Mouse (Mus musculus) bone marrow macrophage, adult 2 months (primary cell): ENCODE results near the gene Aff2.

Experiments used
- CTCF ChIP-seq: IDR thresholded peaks from 2 replicates; pipeline ENCODE4 v1.5.1; 2012; ENCODE audit warnings: low read depth, mild to moderate bottlenecking, low read length, moderate library complexity
- POLR2A ChIP-seq: IDR thresholded peaks from 2 replicates; pipeline ENCODE4 v1.6.1; 2012; ENCODE audit warnings: mild to moderate bottlenecking, low read depth, low read length, borderline replicate concordance

DNA sequence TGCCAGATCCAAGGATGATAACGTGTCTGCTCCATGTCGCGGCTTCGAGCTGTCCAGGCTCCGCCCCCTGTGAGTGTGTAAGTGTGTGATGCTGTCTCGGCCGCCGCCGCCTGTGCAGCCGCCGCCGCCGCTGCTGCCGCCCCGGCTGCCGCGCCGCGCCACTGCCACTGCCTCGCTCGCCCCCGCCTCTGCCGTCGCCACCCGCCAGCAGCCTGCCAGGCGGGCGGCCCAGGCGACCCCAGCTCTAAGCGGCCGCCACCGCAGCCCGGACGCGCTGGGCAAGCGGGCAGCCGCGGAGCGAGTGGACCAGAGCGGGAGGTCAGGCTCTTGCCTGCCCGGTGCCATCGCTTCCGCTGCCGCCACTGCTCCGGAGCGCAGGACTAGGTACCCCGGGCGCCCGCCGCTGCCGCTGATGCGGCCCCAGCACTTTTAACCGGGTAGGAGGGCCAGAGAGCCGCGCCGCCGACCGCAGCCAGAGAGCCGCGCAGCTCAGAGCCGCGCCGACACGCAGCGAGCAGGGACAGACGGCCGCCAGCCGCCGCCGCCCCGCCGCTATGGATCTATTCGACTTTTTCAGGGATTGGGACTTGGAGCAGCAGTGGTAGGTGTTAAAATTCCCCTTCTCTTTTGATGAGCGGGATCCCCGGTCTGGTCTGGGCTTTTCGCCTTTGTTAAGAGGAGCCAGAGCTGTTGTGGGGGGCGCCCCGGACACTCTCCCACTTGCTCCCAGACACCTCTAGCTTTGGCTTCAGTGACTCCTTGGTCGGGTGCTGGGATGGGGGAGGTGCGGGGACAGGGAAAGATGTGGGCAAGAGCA is at the start of gene Aff2:
- no peak for TF ChIP-seq CTCF
- TF ChIP-seq POLR2A, result no peak
